Mouse (Mus musculus) left cerebral cortex, postnatal 10 days (tissue): ENCODE data around the gene Cmc2. TPM values are rescaled to one million over a fixed set of nuclear protein-coding genes. Genes with fewer than 3 reads are reported as not detected.

ENCODE experiments used
- DNase-seq, 2 experiments: peaks; one replicate each; pipeline ENCODE4 v3.0.0; 2021 to 2022; ENCODE audit warnings: low spot score in 2 of 2, mixed read lengths in 1 of 2; ENCODE audit errors: extremely low spot score in 1 of 2
- intact Hi-C: fragments of 180-260 bp; cut with DNase I; formaldehyde crosslinking; loops from one replicate; pipeline ENCODE4 v1.15.1; 2025
- total RNA-seq, 2 experiments: library from RNA; stranded (reverse); gene quantifications; 2 replicates each; pipeline ENCODE4 v1.2.3; 2021

Cmc2 gene
- total RNA-seq, 2 experiments from 2014 or later = 10.0 to 11.3 TPM

DNA sequence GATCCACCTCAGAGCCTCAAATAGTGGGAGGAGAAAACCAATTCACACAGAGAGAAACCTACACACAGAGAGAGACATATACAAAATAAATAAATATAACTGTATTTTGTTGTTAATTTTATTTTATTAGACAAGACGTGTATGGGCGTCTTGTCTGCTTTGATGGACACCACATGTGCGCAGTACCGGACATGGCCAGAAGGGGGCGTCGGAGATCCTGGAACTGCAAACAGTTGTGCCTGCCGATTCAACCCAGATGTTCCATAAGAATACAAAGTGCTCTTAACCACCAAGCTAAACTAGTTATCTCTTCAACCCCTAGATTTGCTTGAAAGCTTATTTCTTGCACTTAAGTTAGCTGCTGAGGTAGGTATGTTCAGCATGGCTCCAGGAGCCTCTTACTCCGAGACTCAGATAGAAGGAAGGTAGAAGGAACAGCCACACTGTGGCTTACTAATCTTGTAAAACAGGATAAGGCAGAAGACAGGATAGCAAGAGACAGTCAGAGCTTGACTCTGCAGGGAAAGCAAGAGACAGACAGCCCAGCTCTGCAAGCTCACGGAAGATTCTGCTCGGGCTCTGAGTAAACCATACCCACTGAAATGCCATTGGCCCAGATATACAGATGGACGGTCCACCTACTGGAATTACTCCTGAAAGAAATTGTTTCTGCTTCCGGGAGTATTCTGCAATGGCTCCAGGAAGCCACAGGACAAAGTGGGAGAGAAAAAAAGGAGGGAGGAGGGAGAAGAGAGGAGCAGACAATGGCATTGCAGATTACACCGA, 54.9 kb downstream of the Cmc2 start:
- intact Hi-C loops = loop anchor here (5.0 kb wide), 1 partner anchor 384 kb away; no protein-coding TSS in a partner anchor
- DNase-seq = peak in 1 of 2 experiments; percentile 52

- intact Hi-C loops = no loop called here
- DNase-seq = no peak
These were observed 56.7 kb downstream of the Cmc2 start for GRCm38 (mm10) chr8:116864514-116864913.

DNA sequence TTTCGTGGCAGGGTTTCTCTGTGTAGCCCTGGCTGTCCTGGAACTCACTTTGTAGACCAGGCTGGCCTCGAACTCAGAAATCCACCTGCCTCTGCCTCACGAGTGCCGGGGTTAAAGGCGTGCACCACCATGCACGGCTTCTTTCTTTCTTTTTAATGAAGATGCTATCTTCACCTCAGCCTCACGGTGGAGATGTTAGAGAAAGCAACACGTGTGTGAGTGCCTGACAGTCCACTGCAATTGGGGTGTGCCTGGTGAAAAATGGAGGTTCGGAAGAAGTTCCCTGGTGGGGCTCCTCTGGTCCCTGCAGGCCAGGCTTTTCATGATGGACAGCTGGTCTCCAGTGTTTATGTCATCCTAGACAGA, 57.2 kb downstream of the Cmc2 start:
- intact Hi-C loops = no loop called here

GRCm38 (mm10) chr8:116863357-116864021, 57.8 kb downstream of the Cmc2 start:
- DNase-seq = peak; percentile 53 to 77
- intact Hi-C loops = no loop called here

More for the DNA sequence above, 57.2 kb downstream of the Cmc2 start:
- no peak for DNase-seq

DNA sequence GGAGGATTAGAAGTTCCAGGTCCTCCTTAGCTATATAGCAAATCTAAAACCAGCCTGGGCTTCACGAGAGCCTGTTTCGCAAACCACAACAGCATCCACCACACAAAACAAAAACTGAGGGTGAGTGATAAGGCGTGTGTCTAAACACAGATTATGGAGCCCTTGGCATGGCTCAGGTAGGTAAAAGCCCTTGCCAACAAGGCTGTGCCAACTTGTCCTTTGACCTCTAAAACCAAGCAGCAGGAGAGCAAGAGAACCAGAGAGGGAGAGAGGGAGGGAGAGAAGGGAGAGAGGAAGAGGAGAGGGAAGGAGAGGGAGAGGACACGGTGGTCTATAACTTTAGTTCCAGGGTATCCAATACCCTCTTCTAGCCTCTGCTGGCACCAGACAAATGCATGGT, 59.1 kb downstream of the Cmc2 start:
- DNase-seq = no peak
- intact Hi-C loops = no loop called here

DNA sequence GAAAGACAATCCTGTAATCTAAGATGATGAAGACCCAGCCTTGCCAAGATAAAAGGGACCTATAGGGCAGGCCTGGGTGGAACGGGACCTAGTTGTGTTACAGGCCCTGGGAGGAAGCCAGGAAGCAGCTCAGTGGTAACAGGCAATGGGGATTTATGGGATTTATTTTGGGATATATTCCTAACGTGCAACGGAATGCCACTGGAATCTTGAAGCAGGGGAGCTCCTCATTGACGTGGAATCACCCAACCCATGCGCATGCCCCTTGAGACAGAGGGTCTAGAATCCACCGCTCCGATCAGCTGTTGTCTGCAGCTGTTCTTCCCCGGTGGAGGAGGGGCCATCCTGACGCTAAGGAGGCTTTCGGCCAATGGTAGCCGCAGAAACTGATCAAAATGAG, 69.2 kb downstream of the Cmc2 start:
- no peak for DNase-seq
- intact Hi-C loops = no loop called here

- intact Hi-C loops = no loop called here
These were observed 73.2 kb downstream of the Cmc2 start for GRCm38 (mm10) chr8:116848042-116848441.

DNA sequence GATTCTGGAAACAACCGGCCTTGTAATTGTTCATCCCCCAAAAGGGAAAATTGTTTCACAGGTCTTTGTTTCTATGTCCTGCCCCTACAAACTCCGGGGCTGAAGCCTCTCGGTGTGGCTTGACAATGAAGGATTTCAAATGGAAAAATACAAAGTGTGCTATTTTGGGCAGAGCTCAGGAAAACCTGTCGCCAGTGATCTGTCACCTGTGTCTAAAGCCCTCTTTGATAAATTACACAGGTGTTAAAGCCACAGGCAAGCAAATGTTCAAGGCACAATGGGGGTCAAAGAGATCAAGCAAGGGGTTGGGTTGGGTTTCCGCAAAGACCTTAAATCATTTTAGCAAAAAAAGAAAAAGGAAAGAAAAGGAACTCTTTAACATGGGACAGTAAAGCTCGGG, 78.6 kb downstream of the Cmc2 start:
- intact Hi-C loops = no loop called here
- DNase-seq = no peak

More at GRCm38 (mm10) chr8:116848042-116848441, 73.2 kb downstream of the Cmc2 start:
- no peak for DNase-seq

Other genes with a start within 250 kb of the Cmc2 start
- gene Cdyl2, start 188.5 kb downstream of the Cmc2 start, total RNA-seq = 10 to 100 TPM; 18.5 to 18.9 TPM
- 1 to 10 TPM; 2.3 to 3.3 TPM for gene Cenpn, start 275 bp upstream of the Cmc2 start, total RNA-seq
- gene Atmin, start 21.9 kb upstream of the Cmc2 start, total RNA-seq = 10 to 100 TPM; 32.4 to 34.1 TPM
- 10 to 100 TPM; 11.3 to 12.5 TPM for gene 1700030J22Rik, start 57.5 kb upstream of the Cmc2 start, total RNA-seq
- gene Gcsh, start 72.1 kb upstream of the Cmc2 start, total RNA-seq = 10 to 100 TPM; 43.3 to 43.7 TPM
- gene Pkd1l2, start 161.0 kb upstream of the Cmc2 start, total RNA-seq = not detected
- gene Bco1, start 174.4 kb upstream of the Cmc2 start, total RNA-seq = not detected
- 10 to 100 TPM; 22.7 to 27.0 TPM for gene Gan, start 236.7 kb upstream of the Cmc2 start, total RNA-seq